Mouse (Mus musculus) intestine, postnatal 0 days (tissue): ENCODE data around the gene Rassf2. TPM values are rescaled to one million over a fixed set of nuclear protein-coding genes. Genes with fewer than 3 reads are reported as not detected.

ENCODE experiments used
- ATAC-seq: fragments of 200-750 bp; cut with Nextera tagmentation; 2 replicates; pipeline ENCODE4 v1.8.0; 2017; ENCODE audit warnings: mild to moderate bottlenecking, moderate TSS enrichment, moderate library complexity
- H3K27ac ChIP-seq: fragments of 300-500 bp; sonication (generic); 2 replicates; pipeline ENCODE4 v1.5.1; 2014; ENCODE audit warnings: mild to moderate bottlenecking, low read depth, low read length, moderate library complexity
- H3K27me3 ChIP-seq: fragments of 300-500 bp; sonication (generic); replicated peaks from 2 replicates; pipeline ENCODE4 v1.6.1; 2014; ENCODE audit warnings: low read length, mixed read lengths; ENCODE audit not compliant: control insufficient read depth, insufficient read depth
- H3K36me3 ChIP-seq: fragments of 300-500 bp; sonication (generic); 2 replicates; pipeline ENCODE4 v1.6.1; 2014; ENCODE audit warnings: mild to moderate bottlenecking, moderate library complexity; ENCODE audit not compliant: control insufficient read depth, insufficient read depth
- H3K4me1 ChIP-seq: fragments of 300-500 bp; sonication (generic); replicated peaks from 2 replicates; pipeline ENCODE4 v1.6.1; 2014; ENCODE audit warnings: antibody characterized with exemption, low read length, mixed read lengths; ENCODE audit not compliant: control insufficient read depth, insufficient read depth
- H3K4me2 ChIP-seq: fragments of 300-500 bp; sonication (generic); replicated peaks from 2 replicates; pipeline ENCODE4 v1.6.1; 2014; ENCODE audit warnings: low read depth, mild to moderate bottlenecking, moderate library complexity
- H3K4me3 ChIP-seq: fragments of 300-500 bp; sonication (generic); 2 replicates; pipeline ENCODE4 v1.5.1; 2014; ENCODE audit warnings: low read depth, low read length
- H3K9ac ChIP-seq: fragments of 300-500 bp; sonication (generic); 2 replicates; pipeline ENCODE4 v1.6.1; 2014; ENCODE audit warnings: mild to moderate bottlenecking, low read depth, low read length
- H3K9me3 ChIP-seq: fragments of 300-500 bp; sonication (generic); 2 replicates; pipeline ENCODE4 v1.6.1; 2016; ENCODE audit warnings: mixed run types; ENCODE audit not compliant: control insufficient read depth
- CTCF ChIP-seq: sonication (generic); IDR thresholded peaks from 2 replicates; pipeline ENCODE4 v1.5.1; 2016; ENCODE audit warnings: low read depth, mild to moderate bottlenecking, control low read depth, antibody characterized with exemption, moderate library complexity
- WGBS: fragments of 180-500 bp; shearing (Covaris S2); extraction: QIAGEN DNeasy Blood & Tissue Kit; methylation state at CpG from one replicate; pipeline ENCODE4 v1.1.7; 2014; 5-methylcytosine and 5-hydroxymethylcytosine counted together
- polyA plus RNA-seq: library from polyadenylated mRNA; unstranded; fragments of >200 nt; fragmentation: Nextera tagmentation; extraction: Ambion mirVana; gene quantifications from 2 replicates; pipeline ENCODE4 v1.2.1, GENCODE M21; 2015

Rassf2 gene
- polyA plus RNA-seq, 1 experiment from 2014 or later: 4.4 TPM

GRCm38 (mm10) chr2:132010781-132011180 lies 19.3 kb downstream of the Rassf2 start:
- Histone ChIP-seq H3K27me3 (no peaks in the 10 kb centered on the region), H3K4me1 (no peaks in the 10 kb centered on the region; the same call in 1 of the 2 replicates), H3K4me2 (no peak overlapping the region), H3K9me3 (no peaks in the 10 kb centered on the region), H3K4me3 (no peak overlapping the region), H3K36me3 (no peaks in the 10 kb centered on the region; the same call in 1 of the 2 replicates), H3K27ac (no peak overlapping the region), H3K9ac (no peak overlapping the region)
- 92% methylated on average over 2 of the region's 2 CpGs for WGBS
- TF ChIP-seq CTCF: no peak
- ATAC-seq: no peak

GRCm38 (mm10) chr2:132008186-132008585 lies 21.9 kb downstream of the Rassf2 start:
- 58% methylated on average over 4 of the region's 4 CpGs for WGBS
- no peak overlapping the region for H3K4me2 ChIP-seq
- H3K36me3 ChIP-seq: no peaks in the 10 kb centered on the region; the same call in 1 of the 2 replicates
- no peak overlapping the region for H3K27ac ChIP-seq
- H3K4me1 ChIP-seq: no peaks in the 10 kb centered on the region; the same call in 1 of the 2 replicates
- H3K9ac ChIP-seq: no peak overlapping the region
- no peaks in the 10 kb centered on the region for H3K9me3 ChIP-seq
- no peak overlapping the region for H3K4me3 ChIP-seq
- no peak for ATAC-seq
- TF ChIP-seq CTCF: no peak
- no peaks in the 10 kb centered on the region for H3K27me3 ChIP-seq

GRCm38 (mm10) chr2:132007475-132007819 lies 22.6 kb downstream of the Rassf2 start:
- Histone ChIP-seq H3K4me2 (no peak overlapping the region), H3K4me3 (no peak overlapping the region), H3K4me1 (no peaks in the 10 kb centered on the region; the same call in 1 of the 2 replicates), H3K27ac (no peak overlapping the region), H3K9me3 (no peaks in the 10 kb centered on the region), H3K27me3 (no peaks in the 10 kb centered on the region), H3K9ac (no peak overlapping the region), H3K36me3 (peaks cover 4% of the 10 kb centered on the region)
- no peak for TF ChIP-seq CTCF
- ATAC-seq: no peak
- 48% methylated on average over 6 of the region's 6 CpGs for WGBS

DNA sequence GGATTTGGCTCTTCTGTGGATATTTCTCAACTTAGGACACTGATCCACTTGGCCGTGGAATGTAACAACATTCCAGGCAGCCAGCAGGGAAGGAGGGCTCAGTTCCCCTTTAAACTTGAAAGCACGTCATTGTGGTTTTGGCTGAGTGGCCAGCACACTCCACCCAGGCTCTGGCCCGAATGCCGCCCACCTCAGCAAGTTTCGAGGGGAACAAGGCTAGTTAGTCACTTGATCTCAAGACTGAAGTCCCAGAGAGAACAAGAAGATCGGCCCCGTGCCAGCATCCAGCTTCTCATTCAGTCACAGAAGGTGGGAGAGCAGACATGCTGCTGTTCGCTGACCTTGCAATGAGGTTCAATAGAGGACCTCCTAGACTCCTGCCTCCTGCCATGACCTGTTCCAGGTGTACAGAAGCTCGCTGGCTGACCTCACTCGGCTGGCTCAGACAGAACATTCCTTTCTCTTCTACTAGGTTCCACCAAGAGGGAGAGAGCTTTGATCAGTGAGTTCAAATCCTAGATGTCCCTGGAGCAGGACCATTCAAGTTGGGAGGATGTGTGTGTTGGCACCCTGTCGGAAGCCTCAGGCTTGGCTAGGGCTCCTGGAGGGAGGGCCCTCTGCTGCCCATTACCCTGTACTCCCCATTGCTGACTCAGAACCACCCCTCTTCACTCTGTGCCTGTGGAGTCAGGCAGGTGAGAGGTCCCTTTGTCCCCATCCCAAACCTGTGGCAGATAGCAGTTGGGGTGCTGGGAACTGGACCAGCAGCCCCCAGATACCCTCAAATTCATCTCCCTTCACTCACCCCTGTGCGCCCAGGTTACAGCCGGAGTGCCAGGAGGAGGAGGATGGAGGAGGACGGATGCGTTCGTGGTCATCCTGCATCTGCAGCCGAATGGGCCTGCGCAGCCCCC lies 23.2 kb downstream of the Rassf2 start:
- Histone ChIP-seq H3K9ac (no peak overlapping the region), H3K4me3 (no peak overlapping the region), H3K4me1 (no peaks in the 10 kb centered on the region; the same call in 1 of the 2 replicates), H3K27ac (no peak overlapping the region), H3K4me2 (no peak overlapping the region), H3K27me3 (no peaks in the 10 kb centered on the region), H3K36me3 (peaks cover 4% of the 10 kb centered on the region), H3K9me3 (no peaks in the 10 kb centered on the region)
- WGBS: 79% methylated on average over 18 of the region's 18 CpGs
- no peak for ATAC-seq
- TF ChIP-seq CTCF: no peak

GRCm38 (mm10) chr2:132005445-132005844 lies 24.6 kb downstream of the Rassf2 start:
- no peaks in the 10 kb centered on the region for H3K9me3 ChIP-seq
- no peak overlapping the region for H3K4me2 ChIP-seq
- no peak overlapping the region for H3K27ac ChIP-seq
- H3K27me3 ChIP-seq: no peaks in the 10 kb centered on the region
- H3K9ac ChIP-seq: no peak overlapping the region
- no peak for ATAC-seq
- no peaks in the 10 kb centered on the region; the same call in 1 of the 2 replicates for H3K4me1 ChIP-seq
- H3K4me3 ChIP-seq: no peak overlapping the region
- WGBS: 75% methylated on average over 4 of the region's 4 CpGs
- peaks cover 4% of the 10 kb centered on the region for H3K36me3 ChIP-seq
- TF ChIP-seq CTCF: no peak

- no peak overlapping the region for H3K27ac ChIP-seq
- H3K4me2 ChIP-seq: no peak overlapping the region
- no peak for TF ChIP-seq CTCF
- ATAC-seq: no peak
- WGBS: 69% methylated on average over 9 of the region's 9 CpGs
- no peak overlapping the region for H3K4me3 ChIP-seq
- H3K9me3 ChIP-seq: no peaks in the 10 kb centered on the region
- peaks cover 4% of the 10 kb centered on the region for H3K36me3 ChIP-seq
- H3K9ac ChIP-seq: no peak overlapping the region
- no peaks in the 10 kb centered on the region for H3K27me3 ChIP-seq
- no peaks in the 10 kb centered on the region; the same call in 1 of the 2 replicates for H3K4me1 ChIP-seq
Measured at GRCm38 (mm10) chr2:132004495-132005136, 25.4 kb downstream of the Rassf2 start.
